Mouse (Mus musculus) R1 (cell line): ENCODE results near the gene Smok3b.
"Not testable (repeated sequence)": the region's sequence is repeated elsewhere in the genome, so short reads cannot be mapped to it uniquely, and the experiment has no call there.

Experiments
- DNase-seq: peaks from one replicate; pipeline ENCODE4 v3.0.0-alpha.2; 2018; ENCODE audit warnings: low read depth, low spot score

The Smok3b gene

DNA sequence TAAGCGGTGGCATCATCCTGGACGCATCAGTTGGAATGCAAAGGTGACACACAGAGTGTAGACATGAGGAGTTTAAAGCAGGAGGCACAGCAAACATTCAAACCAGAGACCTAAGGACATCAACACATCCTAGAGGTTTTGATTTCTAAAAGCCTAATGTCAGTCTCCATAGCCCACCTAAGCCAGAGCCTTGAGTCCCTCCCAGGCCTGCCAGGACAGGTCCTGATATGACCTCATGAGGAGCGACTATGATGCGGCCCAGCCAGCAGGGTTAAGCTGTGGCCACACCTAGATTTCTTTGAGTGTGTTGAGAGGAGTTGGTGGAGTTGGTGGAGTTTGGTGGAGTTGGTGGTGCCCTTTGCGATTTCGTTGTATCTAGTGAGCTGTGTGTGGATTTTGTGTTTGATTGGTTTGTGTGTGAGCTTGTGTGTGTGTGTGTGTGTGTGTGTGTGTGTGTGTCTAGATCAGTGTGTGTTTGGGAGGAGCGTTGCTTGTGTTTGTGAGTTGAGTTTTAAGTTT is at the start of gene Smok3b, which contains the start of gene Smok3a:
TSS of gene Smok3b (plus strand) at position 469 of the 519 bp plus-strand sequence.
TSS of gene Smok3a (plus strand) at position 301 of the 519 bp plus-strand sequence.
- not testable (repeated sequence) for DNase-seq

DNA sequence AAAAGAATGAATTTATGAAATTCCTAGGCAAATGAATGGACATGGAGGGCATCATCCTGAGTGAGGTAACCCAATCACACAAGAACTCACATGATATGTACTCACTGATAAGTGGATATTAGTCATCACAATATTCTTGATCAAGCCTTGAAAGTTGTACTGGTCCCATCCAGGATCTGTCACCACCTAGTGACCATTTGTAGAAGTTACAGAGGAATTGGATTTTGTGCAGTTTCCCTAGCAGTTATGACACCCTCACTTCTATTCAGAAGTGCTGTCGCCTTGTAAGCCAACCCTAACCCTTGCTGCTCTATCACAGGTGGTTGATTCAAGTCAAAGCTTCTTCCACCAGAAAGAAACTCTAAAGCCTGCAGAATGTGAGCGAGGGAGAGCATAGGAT is 48.1 kb upstream of the Smok3b start:
- DNase-seq = peak; percentile 51

DNA sequence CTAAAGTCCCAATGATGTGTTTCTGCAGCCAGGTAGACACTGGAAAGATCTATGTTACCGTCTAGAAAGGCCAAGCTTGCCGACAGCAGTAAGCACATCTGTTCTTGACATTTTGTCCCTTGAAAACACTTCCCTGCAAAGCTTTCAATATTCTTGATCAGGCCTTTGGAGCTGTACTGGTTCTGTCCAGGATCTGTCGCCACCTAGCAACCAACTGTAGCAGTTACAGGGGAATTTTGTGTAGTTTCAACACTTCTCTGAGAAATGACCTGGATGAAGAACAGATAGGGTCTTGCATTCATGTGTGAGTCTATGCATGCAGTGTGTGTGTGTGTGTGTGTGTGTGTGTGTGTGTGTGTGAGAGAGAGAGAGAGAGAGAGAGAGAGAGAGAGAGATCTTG is 47.5 kb upstream of the Smok3b start:
- DNase-seq = peak; percentile 45

DNA sequence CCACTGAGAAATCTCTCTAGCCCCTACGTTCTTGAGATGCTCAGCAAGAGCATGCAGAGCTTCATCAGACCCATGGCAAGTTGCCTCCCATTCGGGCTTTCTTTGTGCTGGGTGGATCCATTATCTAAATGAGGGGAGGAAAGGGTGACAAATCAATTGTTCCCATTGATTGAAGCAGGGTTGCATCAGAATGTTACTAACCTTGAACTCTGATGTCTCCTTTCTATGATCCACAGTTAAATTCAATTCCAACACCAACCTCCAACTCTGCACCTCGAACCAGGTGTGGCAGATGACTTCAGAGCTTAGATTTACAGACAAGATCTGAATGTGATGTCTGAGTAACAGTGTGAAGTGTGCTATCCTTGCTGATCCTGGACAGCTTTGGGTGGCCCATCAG is 46.5 kb upstream of the Smok3b start:
- DNase-seq = no peak

DNA sequence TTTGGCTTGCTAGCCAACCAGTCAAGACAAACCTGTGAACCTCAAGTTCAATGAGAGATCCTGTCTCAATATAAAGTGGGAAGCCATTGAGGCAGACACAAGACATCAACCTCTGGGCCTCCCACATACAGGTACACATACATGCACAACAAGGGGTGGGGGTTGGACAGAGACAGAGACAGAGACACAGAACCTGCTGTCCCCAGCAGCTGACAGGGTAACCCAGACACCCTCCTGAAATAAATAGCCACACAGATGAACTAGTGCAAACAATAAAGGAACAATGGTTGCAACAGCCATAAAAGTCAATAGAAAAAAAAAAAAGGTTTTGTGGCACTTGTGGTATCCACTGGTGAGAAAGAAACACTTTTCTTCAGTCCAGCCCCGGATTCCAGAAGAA is 45.8 kb upstream of the Smok3b start:
- DNase-seq = no peak

DNA sequence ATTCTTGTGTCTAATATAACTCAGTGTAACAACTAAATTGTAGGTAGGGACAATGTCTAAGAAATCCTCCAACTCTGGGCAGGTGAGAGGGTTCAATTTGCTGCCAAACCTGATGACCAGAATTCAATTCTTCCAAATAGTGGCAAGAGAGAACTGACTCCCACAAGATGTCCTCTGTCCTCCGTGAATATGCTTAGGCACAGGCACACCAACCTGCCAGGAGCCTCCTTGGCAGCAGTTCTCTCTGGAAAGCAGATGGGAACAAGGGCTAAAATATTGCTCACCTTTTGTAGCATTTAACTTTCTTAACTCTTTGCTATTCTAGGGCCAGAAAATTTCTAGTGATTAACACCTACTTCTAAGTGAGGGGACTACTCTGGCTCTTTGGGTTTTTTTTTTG is 43.9 kb upstream of the Smok3b start:
- no peak for DNase-seq

DNA sequence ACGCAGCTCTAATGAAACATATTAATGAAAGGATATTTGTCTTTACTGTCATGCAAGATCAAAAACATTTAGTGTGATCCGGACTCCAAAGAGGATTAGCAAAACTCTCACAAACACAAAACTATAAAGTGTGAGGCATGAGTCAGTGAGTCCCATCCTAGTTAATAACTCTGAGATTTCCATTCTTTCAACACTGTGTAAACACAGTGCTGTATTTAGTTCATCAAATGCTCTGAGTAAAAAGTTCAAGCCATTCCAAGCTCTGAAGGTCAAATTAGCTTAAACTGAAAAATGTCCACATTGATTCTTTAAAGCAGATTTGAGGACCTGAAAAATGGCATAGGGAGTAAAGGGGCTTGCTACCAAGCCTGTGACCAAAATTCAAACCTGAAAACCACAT is 42.1 kb upstream of the Smok3b start:
- DNase-seq = no peak

DNA sequence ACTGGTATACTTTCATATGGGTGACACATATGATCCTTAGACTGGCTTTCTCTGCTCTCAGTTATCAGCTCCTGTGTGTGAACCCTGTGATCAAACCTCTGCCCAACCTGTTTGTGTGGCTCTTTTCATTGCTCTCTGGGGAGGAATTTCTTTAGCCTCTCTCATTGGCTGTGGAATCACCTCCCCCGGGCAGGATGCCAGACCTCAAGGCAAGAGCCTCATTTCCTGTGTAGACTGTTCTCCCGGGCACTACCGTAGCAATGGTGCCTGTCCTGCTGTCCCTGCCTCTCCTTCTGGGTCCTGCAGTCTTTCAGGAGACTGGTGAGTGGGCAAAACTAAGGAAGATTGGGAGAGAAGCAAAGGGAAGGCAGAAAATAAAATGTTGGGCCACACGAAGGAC is 39.9 kb upstream of the Smok3b start, which contains the start of gene Azgp1:
TSS of gene Azgp1 (plus strand) at position 221 of the 400 bp plus-strand sequence.
- DNase-seq = no peak

DNA sequence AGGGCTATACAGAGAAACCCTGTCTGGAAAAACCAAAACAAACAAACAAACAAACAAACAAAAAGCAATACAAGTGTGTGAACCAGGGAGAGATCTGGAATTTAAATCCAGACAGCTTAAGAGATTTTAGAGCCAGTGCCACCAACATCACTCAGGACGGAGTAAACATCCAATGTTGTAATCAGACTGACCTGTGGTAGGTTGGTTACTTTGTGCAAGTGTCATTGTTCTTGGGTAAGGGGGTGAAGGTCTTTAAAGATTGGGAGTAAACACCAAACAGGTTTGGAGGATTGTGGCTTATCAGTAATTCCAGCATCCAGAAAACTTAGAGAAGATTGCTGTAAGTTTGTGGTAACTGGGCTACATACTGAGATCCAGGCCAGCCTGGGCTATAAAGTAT is 34.9 kb upstream of the Smok3b start:
- DNase-seq = no peak

DNA sequence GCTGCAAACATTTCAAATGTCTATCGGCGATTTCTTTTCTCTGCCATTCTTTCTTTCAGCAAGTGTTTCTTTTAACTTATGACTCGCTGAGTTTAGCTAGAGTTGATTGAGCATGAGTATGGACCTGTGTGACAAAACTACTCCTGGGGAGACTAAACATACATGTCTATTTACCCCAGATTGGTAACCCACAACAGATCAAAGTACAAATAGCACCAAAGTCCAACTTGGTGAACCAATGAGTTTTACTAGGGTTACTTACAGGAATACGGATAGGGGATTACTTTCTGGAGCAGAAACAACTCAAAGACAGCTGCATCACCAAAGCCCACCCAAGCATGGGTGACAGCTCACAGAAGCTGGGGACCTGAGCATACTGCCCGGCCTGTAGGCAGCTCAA is 11.8 kb upstream of the Smok3b start:
- no peak for DNase-seq

DNA sequence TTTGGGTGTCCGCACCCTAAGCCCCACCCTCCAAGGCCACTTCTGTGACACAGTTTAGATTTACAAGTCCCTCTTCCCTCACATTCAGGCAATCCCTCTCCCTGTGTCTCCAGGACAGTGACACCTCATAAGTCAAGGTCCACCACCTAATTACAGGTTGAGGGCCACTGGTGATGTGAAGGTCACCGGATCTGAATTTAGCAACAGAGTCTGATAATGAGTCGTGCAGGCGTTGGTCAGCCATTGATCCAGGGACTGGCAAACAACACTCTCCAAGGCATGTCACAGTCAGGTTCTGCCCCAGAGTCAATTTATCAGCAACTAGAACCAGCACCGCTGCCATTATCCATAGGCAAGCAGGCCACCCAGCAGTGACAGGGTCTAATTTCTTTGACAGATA is 8.8 kb upstream of the Smok3b start:
- DNase-seq = no peak

DNA sequence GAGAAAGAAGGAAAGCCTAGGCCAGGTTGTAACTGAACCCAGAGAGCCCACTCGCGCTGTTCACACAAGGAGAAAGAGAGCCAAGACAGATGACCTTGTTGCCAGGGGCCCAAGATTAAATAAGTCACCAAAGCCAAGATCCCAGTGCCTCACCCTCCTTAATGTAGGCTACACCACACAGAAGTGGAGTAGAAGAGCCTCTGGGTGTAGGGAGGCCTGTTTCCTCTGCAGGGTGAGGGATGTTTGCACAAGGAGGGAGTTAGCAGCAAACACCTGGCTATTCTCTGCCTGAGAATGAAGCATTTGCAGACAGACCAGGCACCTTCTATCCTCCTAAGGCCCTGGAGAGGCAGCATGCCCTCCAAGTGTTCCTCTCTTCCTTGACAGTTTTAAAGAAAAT is 4.7 kb upstream of the Smok3b start:
- DNase-seq = no peak

DNA sequence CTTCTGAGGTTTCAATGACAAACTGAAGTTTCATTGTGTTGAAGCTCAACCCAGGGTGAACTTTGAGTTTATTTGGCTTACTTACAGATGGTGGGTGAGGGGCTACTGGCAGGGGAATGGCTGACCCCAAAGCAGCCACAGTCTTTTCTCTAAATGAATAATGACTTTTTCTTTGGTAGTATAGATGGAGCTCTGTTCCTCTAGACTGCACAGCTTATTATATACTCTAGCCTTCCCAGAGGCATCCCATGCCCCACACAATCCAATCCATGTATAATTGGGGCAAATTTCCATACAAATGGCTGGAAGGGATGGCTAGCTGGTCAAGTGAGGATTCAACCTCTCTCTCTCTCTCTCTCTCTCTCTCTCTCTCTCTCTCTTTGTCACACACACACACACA is 4.2 kb upstream of the Smok3b start:
- DNase-seq = no peak

DNA sequence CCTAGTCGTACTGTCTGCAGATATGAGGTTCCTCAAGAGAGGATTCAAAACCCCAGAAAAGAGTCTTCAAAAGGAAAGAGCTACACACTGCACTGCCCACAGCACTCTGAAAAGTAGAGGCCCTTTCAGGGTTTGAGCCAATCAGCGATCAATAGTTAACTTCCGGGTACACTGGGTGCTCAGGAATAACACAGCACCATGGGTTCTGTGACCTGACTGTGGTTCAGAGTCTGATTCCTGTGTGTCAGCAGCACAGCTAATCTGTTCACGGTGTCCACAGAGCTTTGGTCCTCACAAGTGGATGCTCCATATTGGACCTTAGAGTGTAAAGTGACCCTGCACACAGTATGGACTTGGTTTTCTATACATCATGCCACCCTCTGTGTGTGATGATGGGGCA is 1.7 kb upstream of the Smok3b start:
- DNase-seq = not testable (repeated sequence)

DNA sequence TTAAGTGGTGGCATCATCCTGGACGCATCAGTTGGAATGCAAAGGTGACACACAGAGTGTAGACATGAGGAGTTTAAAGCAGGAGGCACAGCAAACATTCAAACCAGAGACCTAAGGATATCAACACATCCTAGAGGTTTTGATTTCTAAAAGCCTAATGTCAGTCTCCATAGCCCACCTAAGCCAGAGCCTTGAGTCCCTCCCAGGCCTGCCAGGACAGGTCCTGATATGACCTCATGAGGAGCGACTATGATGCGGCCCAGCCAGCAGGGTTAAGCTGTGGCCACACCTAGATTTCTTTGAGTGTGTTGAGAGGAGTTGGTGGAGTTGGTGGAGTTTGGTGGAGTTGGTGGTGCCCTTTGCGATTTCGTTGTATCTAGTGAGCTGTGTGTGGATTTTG is 31.7 kb downstream of the Smok3b start, which contains the start of gene Smok3c:
TSS of gene Smok3c (plus strand) at position 301 of the 400 bp plus-strand sequence.
- not testable (repeated sequence) for DNase-seq

DNA sequence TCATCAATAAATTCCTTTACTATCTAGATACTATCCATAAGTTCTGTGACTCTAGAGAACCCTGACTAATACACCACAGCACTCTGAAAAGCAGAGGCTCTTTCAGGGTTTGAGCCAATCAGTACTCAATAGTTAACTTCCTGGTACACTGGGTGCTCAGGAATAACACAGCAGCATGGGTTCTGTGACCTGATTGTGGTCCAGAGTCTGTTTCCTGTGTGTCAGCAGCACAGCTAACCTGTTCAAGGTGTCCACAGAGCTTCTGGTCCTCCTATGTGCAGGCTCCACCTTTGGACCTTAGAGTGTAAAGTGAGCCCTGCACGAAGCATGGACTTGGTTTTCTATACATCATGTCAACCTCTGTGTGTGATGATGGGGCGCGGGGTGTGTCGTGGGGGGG is 52.6 kb downstream of the Smok3b start:
- DNase-seq = no peak

DNA sequence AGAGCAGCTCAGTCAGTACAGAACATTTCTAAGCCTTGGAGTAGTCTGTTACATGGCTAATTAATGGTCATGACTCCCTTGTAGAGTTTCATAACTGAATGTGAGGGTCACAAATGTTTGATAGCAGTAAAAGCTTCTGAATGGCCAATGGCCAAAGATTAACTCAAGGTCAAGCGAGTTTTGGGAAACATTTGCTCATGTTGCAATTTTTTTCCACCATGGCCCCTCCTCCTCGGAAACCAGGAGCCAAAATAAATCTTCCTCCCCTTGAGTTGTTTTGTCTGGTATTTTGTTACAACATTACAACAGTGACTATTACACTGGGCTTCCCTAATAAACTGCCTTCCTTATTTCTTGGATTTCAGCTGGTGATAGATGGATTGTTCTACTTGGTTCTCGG is 54.5 kb downstream of the Smok3b start:
- no peak for DNase-seq

DNA sequence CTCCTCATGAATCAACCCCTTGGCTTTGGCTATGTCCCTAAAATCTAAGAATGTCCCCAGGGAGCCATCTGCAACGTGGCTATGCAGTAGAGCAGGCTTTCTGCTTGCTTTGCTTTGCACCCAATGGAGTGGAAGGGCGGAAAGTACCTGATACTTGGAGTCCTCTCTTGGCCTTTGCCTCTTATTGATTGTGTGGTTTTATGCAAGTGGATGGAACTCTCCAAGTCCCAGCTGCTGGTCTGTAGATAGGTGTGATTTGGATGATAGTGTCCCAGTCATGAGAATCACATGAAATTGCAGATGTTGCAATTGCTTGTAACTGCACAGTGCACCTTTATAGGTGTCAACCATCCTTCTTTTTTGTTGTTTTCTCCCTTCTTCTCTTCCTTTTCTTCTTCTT is 54.9 kb downstream of the Smok3b start:
- no peak for DNase-seq

DNA sequence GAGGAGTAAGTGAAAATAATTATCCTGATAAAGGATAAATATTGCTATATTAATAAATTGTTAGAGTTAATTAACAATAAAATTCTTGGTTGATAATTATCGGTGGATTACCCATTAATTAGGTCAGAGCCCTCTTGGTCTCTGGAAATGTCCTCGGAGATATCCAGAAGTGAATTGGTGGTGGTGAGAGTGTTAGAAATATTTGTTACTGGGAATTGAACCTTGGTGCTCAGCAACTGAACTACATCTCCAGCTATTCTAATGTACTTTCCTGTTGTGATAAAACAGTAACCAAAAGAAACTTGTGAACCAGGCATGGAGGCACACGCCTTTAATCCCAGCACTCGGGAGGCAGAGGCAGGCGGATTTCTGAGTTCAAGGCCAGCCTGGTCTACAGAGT is 59.2 kb downstream of the Smok3b start:
- no peak for DNase-seq

DNA sequence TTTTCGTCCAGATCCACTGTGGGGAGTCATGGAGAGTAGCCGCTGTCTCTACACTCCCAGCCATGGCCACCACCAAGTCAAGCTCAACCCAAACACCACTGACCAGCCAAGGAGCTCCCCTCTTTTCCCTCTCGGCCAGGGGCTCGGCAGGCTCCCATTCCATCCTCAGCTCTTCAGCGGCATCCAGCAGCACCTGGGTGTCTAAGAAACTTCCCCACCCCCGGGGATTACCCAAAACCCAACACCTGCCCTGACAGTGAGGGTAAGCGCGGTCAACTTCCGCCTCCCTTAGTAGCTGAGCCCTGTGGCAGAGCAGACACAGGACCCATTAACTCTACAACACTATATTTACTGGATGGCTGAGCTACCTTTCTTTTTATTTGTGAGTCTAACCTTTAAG is 60.2 kb downstream of the Smok3b start:
- DNase-seq = no peak

DNA sequence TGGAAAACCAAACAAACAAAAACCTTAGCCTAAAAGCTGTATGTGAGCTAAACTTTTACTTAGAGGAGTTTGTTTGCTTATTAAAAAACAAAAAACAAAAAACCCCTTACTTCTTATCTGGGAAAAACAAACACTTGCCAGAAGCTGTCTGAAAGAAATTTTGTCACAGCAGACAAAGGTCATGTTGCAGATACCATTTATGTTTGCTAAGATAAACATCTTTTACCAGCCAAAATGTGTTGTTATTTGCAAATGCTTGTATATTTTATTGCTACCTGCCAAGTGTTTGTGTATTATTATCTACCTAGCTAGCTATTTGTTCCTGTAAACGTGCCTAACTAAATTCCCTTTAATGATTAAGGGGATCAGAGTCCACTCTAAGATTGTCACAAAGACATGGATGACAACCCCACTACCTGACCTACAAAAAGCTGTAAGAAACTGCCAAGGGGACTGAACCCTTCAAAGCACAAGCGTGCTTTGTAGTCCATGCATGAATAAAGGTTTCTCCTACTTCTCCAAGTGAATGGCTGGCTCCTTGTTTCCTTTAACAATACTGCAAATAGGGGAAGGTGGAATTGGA is 62.2 kb downstream of the Smok3b start:
- DNase-seq = no peak

DNA sequence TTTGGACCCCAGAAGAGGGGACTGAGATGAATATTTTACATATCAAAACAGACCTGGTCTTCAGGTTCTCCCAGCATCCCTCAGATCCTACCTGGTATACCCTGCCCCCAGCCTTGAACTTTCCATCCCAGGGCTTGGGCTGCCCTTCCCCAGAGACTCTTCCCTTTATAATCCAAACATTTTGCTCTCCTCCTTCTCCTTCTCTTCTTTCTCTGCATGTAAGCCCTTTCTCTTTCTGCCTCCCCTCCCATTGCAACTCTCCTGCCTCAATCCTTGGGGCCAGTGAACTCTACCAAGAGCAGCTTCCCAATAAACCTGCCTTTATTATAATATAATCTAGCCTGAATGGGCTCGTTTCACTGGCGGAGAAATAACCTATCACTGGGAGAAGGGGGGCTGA is 62.7 kb downstream of the Smok3b start:
- no peak for DNase-seq

DNA sequence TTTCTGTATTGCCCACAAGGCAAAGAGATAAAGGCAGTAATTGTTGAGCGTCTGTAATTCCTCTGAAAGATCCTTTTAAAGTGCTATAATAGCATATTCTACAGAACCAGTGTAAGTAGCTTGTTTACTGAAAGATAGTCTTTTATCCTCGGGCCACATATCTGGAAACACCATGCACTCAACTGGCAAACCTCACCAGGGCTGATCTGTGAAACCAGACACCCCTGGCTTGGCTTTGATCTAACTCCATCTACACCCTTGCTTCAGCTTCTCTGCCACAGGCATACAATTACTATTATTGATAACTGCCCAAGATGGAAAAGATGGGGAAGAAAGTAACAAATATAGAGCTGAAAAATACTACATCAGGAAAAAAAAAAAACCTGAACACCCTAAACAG is 63.3 kb downstream of the Smok3b start:
- DNase-seq = no peak

DNA sequence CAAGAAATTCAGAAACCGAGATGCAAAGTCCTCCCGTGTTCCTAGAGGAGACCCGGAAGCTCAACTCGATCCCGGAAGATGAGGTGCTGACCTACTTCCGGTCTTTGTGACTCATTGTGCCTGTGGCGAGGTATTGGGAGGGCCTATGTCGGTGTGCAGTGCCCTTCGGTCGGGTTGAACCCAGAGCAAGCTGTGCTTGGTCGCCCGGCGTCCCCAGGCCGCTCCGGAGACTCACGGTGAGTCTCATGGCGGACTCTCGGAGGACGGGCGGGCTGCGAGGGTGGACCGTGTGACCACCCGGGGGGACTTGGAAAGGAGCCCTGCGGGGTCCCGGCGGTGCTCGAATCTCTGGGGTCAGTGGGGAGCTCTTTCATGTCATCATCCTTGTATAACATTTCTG is 63.8 kb downstream of the Smok3b start, which contains the start of gene Zkscan1:
TSS of gene Zkscan1 (plus strand) at position 89 of the 400 bp plus-strand sequence.
- DNase-seq = peak; percentile 97
